Mouse (Mus musculus) CD4-positive, CD25-positive, alpha-beta regulatory T cell, adult 4 months (primary cell): ENCODE measurements around the gene Prkce. TPM values are rescaled to one million over a fixed set of nuclear protein-coding genes. Genes with fewer than 3 reads are reported as not detected.

Experiments
- ATAC-seq: one replicate; pipeline ENCODE4 v1.8.0; 2017
- polyA plus RNA-seq, 2 experiments: library from polyadenylated mRNA; unstranded; fragments of 100-300 nt; shearing (Covaris generic); gene quantifications; one replicate each; pipeline ENCODE4 v1.2.1; 2017

The Prkce gene
- polyA plus RNA-seq, 2 experiments from 2014 or later, result 3.5 to 4.6 TPM

GRCm38 (mm10) chr17:86226198-86226597 lies 58.6 kb downstream of the Prkce start:
- ATAC-seq, result no peak

DNA sequence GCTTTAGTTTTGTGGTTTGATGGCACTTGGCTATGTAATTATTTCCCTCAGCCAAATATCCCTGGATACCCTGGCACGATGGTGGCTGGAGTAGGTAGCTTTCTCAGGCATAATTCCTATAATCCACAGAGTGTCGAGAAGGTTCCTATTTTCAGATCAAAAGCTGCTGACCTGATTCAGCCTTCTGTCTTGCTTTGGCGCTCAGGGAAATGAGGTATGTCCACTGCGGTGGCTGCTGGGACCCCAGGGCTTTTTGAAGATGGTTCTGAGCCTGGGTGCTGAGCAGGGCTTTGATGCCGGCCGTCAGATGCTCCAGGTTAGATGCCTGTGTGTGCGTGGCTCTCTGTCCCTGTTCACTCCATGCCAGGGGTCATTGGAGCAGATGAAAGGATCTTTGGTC lies 59.0 kb downstream of the Prkce start:
- ATAC-seq, result no peak

DNA sequence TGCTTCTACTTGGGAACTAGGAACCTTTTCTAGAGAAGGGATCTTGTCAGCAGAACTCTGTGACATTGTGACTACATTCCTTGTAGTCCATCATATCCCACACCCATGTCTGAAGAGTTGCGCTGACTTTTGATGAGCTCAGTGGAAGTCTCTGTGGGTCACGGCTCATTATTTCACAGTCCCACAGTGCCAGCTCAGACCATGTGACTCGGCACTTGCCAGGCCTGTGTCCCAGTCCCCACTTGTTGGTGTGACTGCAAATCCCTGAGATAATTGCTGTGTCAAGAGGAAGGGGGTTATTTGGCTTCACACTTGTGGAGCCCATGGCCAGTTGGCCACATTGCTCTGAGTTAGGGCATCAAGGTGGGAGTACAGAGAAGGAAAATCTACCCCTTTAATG lies 59.8 kb downstream of the Prkce start:
- no peak for ATAC-seq

GRCm38 (mm10) chr17:86228850-86229249 lies 61.3 kb downstream of the Prkce start:
- no peak for ATAC-seq

- ATAC-seq, result no peak
These were observed 62.6 kb downstream of the Prkce start for GRCm38 (mm10) chr17:86230141-86230633.

GRCm38 (mm10) chr17:86231741-86232179 lies 64.2 kb downstream of the Prkce start:
- no peak for ATAC-seq

- no peak for ATAC-seq
These were observed 64.7 kb downstream of the Prkce start for GRCm38 (mm10) chr17:86232248-86232647.

DNA sequence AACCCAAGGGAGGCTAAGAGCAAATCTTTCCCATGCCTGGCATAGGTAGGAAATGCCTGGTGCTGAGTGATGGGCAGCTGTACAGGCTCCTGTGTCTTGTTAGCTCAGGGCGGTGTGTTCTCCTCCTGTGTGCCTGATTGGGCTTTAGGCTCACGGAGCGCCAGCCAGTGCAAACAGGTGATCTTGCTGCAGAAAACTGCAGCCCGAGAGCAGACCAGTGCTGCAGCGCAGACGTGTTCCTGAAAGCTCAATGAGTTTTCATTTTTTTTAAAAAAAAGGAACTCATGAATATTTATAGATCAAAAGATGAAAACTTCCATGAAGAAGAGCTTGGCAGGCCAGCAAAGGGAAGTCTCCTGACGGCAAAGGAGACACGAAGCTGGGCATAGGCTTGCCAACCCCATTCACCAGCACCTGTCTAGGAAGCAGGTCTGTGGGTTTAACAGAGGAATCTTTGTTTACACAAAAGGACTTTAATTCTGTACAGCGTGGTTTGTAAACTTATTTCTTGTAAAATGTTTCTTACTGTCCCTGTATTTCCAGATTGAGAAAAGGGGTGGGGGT lies 67.1 kb downstream of the Prkce start:
- ATAC-seq, result no peak

GRCm38 (mm10) chr17:86236026-86236712 lies 68.6 kb downstream of the Prkce start:
- ATAC-seq, result no peak

GRCm38 (mm10) chr17:86236861-86237763 lies 69.5 kb downstream of the Prkce start:
- ATAC-seq, result no peak

DNA sequence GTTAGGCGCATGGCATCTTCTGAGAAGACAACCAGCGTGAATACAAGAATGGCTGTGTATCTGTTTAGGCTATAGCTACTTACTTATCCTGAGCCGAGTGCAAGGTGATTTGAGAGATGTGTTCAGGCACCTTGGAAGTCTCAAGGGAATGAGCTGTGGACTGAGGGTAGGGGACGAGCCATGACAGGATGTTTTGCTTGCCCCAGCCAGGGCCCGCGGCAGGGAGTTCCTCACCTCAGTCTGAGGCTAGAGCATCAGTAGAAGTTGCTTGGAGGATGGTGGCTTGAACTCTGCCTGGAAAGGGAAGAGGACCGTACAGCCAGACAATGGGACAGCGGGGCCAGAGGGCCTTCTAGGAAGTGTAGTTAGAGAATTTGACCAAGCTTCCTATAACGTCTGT lies 74.7 kb downstream of the Prkce start:
- no peak for ATAC-seq

- no peak for ATAC-seq
These were observed 75.5 kb downstream of the Prkce start for GRCm38 (mm10) chr17:86243109-86243527.

DNA sequence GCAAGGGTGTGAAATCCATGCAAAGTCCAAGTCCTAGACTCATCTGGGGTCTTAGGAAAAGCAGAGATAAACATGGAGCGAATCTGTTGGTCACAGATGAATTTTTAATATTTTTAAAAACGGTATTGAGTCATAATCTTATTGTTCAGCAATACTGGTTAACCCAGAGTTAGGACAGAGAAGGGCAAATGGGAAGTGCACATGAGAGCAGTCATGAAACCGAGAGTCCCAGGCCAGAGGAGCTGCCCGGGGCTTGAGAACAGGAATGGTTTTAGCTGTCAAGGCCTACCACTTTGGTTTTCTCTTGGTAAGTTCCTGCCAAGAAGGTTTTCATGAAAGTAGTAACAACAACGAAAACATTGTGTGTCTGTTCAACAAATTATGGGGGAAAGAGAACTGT lies 76.8 kb downstream of the Prkce start:
- no peak for ATAC-seq

DNA sequence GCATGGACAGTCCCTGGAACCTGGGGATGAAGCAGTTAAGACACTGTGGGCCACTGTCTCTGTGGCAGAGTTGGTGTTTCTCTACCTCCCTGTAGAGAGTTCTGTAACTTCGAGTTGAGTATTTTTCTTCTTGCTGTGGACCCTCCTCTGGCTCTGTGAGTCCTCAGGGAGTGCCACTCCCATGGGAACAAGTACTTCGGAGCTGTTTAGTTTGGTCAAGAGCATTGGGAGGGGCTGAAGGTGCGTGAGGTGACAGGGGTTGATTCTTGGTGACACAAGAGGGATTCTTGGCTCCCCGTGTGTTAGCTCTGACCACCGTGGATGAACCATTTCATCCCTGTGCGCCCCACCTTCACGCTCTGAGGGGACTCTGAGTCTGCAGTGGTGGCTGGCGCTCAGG lies 81.2 kb downstream of the Prkce start:
- ATAC-seq, result no peak

GRCm38 (mm10) chr17:86249499-86250405 lies 82.2 kb downstream of the Prkce start:
- no peak for ATAC-seq

GRCm38 (mm10) chr17:86250406-86250905 lies 82.9 kb downstream of the Prkce start:
- no peak for ATAC-seq

GRCm38 (mm10) chr17:86253884-86254283 lies 86.3 kb downstream of the Prkce start:
- ATAC-seq, result no peak

- no peak for ATAC-seq
These were observed 86.7 kb downstream of the Prkce start for GRCm38 (mm10) chr17:86254285-86254684.

GRCm38 (mm10) chr17:86254978-86255377 lies 87.4 kb downstream of the Prkce start:
- ATAC-seq, result no peak

DNA sequence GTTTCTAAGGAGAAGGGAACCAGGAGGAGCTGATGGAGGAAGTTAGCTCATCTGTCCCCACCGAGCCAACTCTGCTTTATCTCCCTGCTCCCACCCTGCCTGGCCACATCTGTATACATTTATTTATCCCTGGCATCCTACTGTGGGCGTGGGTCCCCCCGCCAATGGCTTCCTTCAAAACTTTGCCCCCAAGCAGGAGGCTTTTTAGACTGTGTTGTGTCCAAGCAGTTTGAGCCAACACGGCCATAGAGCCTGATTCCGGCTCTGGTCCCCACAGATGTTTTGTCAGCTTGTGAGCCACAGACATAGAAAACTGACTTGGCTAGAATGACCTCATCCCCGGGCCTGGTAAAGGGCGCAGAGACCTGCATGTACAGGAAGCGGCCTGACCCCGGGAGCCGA lies 89.1 kb downstream of the Prkce start:
- ATAC-seq, result no peak

DNA sequence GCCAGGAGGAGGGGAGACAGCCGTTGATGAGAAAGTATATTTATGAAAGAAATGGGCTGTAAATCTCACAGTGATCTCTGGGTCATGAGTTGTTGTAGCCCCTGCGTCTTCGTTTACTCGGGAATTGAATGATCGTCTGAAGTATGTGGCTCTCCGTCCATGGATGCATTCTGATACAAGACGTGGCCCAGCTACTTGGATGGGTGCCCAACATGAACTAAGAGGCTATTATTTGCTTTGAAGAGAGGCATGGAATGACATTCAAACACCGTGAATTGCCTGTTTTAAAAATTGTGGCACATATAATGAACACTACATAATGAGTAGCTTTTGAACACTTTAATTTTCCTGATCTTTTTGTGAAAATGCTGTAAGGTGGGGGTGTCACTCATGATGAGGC lies 93.5 kb downstream of the Prkce start:
- no peak for ATAC-seq
